Mouse (Mus musculus) limb, embryonic 14.5 days (tissue): ENCODE data around the gene Nit2. TPM values are rescaled to one million over a fixed set of nuclear protein-coding genes. Genes with fewer than 3 reads are reported as not detected.

Experiments
- ATAC-seq: fragments of 200-750 bp; cut with Nextera tagmentation; 2 replicates; pipeline ENCODE4 v1.8.0; 2017; ENCODE audit warnings: low read depth, moderate number of reproducible peaks, moderate TSS enrichment; ENCODE audit not compliant: low FRiP score
- DNase-seq: peaks from one replicate; pipeline ENCODE4 v3.0.0-alpha.2; 2015; ENCODE audit warnings: low spot score
- H3K27ac ChIP-seq: fragments of 300-500 bp; sonication (generic); replicated peaks from 2 replicates; pipeline ENCODE4 v1.5.1; 2014; ENCODE audit warnings: low read depth, mild to moderate bottlenecking, low read length, moderate library complexity, mixed read lengths
- H3K27me3 ChIP-seq: fragments of 300-500 bp; sonication (generic); 2 replicates; pipeline ENCODE4 v1.6.1; 2014; ENCODE audit warnings: low read length, mixed read lengths; ENCODE audit not compliant: control insufficient read depth, insufficient read depth
- H3K36me3 ChIP-seq: fragments of 300-500 bp; sonication (generic); 2 replicates; pipeline ENCODE4 v1.6.1; 2014; ENCODE audit warnings: mild to moderate bottlenecking, low read length, moderate library complexity, mixed read lengths; ENCODE audit not compliant: control insufficient read depth, insufficient read depth
- H3K4me1 ChIP-seq: fragments of 300-500 bp; sonication (generic); 2 replicates; pipeline ENCODE4 v1.6.1; 2014; ENCODE audit warnings: antibody characterized with exemption, low read length, mixed read lengths; ENCODE audit not compliant: control insufficient read depth, insufficient read depth
- H3K4me2 ChIP-seq: fragments of 300-500 bp; sonication (generic); replicated peaks from 2 replicates; pipeline ENCODE4 v1.6.1; 2014; ENCODE audit warnings: low read depth, mild to moderate bottlenecking, low read length, moderate library complexity; ENCODE audit not compliant: severe bottlenecking
- H3K4me3 ChIP-seq: fragments of 300-500 bp; sonication (generic); replicated peaks from 2 replicates; pipeline ENCODE4 v1.5.1; 2014; ENCODE audit warnings: low read length
- H3K9ac ChIP-seq: fragments of 300-500 bp; sonication (generic); 2 replicates; pipeline ENCODE4 v1.6.1; 2014; ENCODE audit warnings: mild to moderate bottlenecking, low read depth, low read length, moderate library complexity; ENCODE audit not compliant: severe bottlenecking
- H3K9me3 ChIP-seq: fragments of 300-500 bp; sonication (generic); 2 replicates; pipeline ENCODE4 v1.6.1; 2016; ENCODE audit warnings: low read length; ENCODE audit not compliant: control insufficient read depth
- POLR2A ChIP-seq: fragments of 200-500 bp; IDR thresholded peaks from 2 replicates; pipeline ENCODE4 v1.8.0; 2012; ENCODE audit warnings: inconsistent platforms, mild to moderate bottlenecking, moderate library complexity, borderline replicate concordance; ENCODE audit not compliant: insufficient read depth, insufficient read length; ENCODE audit errors: extremely low read depth
- WGBS: fragments of 180-500 bp; shearing (Covaris S2); extraction: QIAGEN DNeasy Blood & Tissue Kit; methylation state at CpG from one replicate; pipeline ENCODE4 v1.1.7; 2014; 5-methylcytosine and 5-hydroxymethylcytosine counted together
- polyA plus RNA-seq, 2 experiments: library from polyadenylated mRNA; depleted of rRNA in 1 of 2; stranded (reverse) in 1 of 2; unstranded in 1 of 2; fragments of >200 nt; fragmentation: Nextera tagmentation in 1 of 2; extraction: Ambion mirVana in 1 of 2; gene quantifications; 2 replicates each; pipeline versions ENCODE4 v1.2.1 to v1.2.3; 2012 to 2014

Gene Nit2
- polyA plus RNA-seq, 2 experiments, result 46.4 to 83.0 TPM

DNA sequence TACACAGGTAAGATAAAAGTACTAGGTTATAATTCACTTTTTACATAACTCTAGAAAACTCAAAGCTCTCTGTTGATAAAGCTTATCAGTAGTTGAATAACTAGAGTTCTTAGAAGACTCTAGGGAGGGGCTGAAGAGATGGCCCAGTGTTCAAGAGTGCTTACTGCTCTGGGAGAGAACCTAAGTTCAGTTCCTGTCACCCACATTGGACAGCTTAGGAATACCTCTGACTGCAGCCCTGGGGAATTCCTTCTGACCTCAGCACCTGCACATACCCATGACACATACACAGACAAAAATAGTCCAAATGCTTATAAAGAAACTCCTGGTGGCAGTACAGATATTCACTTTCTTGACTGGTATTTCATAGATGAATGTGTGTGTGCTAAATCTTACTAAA is 11.2 kb downstream of the Nit2 start:
- no peak overlapping the region for H3K9ac ChIP-seq
- H3K4me1 ChIP-seq, result no peaks in the 10 kb centered on the region
- H3K36me3 ChIP-seq, result peaks cover 72% of the 10 kb centered on the region
- DNase-seq (no peak), ATAC-seq (no peak)
- no peaks in the 10 kb centered on the region for H3K27me3 ChIP-seq
- H3K27ac ChIP-seq, result no peak overlapping the region
- no peaks in the 10 kb centered on the region for H3K9me3 ChIP-seq
- H3K4me2 ChIP-seq, result no peak overlapping the region
- H3K4me3 ChIP-seq, result no peak overlapping the region
- no peak for TF ChIP-seq POLR2A

GRCm38 (mm10) chr16:57151437-57151836 is 15.7 kb downstream of the Nit2 start:
- H3K4me2 ChIP-seq, result no peak overlapping the region
- no peaks in the 10 kb centered on the region for H3K9me3 ChIP-seq
- no peak overlapping the region for H3K4me3 ChIP-seq
- WGBS, result 97% methylated on average over 4 of the region's 4 CpGs
- H3K4me1 ChIP-seq, result no peaks in the 10 kb centered on the region
- no peak overlapping the region for H3K27ac ChIP-seq
- no peak overlapping the region for H3K9ac ChIP-seq
- TF ChIP-seq POLR2A, result no peak
- H3K36me3 ChIP-seq, result peaks cover 74% of the 10 kb centered on the region
- no peaks in the 10 kb centered on the region for H3K27me3 ChIP-seq
- DNase-seq (no peak), ATAC-seq (no peak)

GRCm38 (mm10) chr16:57144741-57145140 is 22.4 kb downstream of the Nit2 start:
- no peaks in the 10 kb centered on the region for H3K4me1 ChIP-seq
- H3K27ac ChIP-seq, result no peak overlapping the region
- ATAC-seq, result no peak

GRCm38 (mm10) chr16:57133611-57134010 is 33.5 kb downstream of the Nit2 start:
- 91% methylated on average over 6 of the region's 6 CpGs for WGBS
- peaks cover 4% of the 10 kb centered on the region; the same call in 1 of the 2 replicates for H3K4me1 ChIP-seq
- H3K4me2 ChIP-seq, result no peak overlapping the region
- no peaks in the 10 kb centered on the region for H3K27me3 ChIP-seq
- no peaks in the 10 kb centered on the region for H3K9me3 ChIP-seq
- ATAC-seq, result no peak
- no peak overlapping the region for H3K27ac ChIP-seq
- H3K9ac ChIP-seq, result no peak overlapping the region
- DNase-seq, result no peak
- no peak for TF ChIP-seq POLR2A
- H3K36me3 ChIP-seq, result peaks cover 38% of the 10 kb centered on the region
- no peak overlapping the region for H3K4me3 ChIP-seq

More at GRCm38 (mm10) chr16:57144741-57145140, 22.4 kb downstream of the Nit2 start:
- Histone ChIP-seq H3K27me3 (no peaks in the 10 kb centered on the region), H3K9ac (no peak overlapping the region), H3K4me3 (no peak overlapping the region), H3K4me2 (no peak overlapping the region), H3K36me3 (peaks cover 59% of the 10 kb centered on the region), H3K9me3 (no peaks in the 10 kb centered on the region)
- no peak for TF ChIP-seq POLR2A
- DNase-seq, result no peak
- WGBS, result 93% methylated on average over 5 of the region's 5 CpGs

DNA sequence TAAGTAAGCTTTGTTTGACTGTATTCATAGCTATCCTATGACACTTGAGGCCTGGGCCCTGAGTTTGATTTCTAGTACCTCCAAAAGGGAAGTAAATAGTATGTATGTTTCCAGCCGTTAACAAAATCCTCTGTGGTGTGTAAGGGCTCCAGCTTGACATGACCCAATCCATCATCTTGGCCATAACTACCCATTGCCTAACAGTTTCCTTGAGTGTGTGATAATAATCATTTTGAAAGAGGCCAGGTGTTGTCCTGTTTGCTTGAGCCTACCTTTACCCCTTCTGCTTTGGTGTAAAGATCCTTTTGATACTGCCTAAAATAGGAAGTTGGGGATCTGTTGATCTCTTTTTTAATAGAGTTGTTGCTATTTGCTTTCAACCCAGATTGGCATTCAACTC is 34.8 kb downstream of the Nit2 start:
- no peak overlapping the region for H3K9ac ChIP-seq
- ATAC-seq (no peak), DNase-seq (no peak)
- H3K36me3 ChIP-seq, result peaks cover 27% of the 10 kb centered on the region
- peaks cover 4% of the 10 kb centered on the region; the same call in 1 of the 2 replicates for H3K4me1 ChIP-seq
- no peaks in the 10 kb centered on the region for H3K27me3 ChIP-seq
- 100% methylated on average over 1 of the region's 1 CpGs for WGBS
- TF ChIP-seq POLR2A, result no peak
- H3K9me3 ChIP-seq, result no peaks in the 10 kb centered on the region
- no peak overlapping the region for H3K27ac ChIP-seq
- H3K4me3 ChIP-seq, result no peak overlapping the region
- H3K4me2 ChIP-seq, result no peak overlapping the region

GRCm38 (mm10) chr16:57131544-57131943 is 35.6 kb downstream of the Nit2 start:
- 74% methylated on average over 4 of the region's 4 CpGs for WGBS
- Histone ChIP-seq H3K4me3 (no peak overlapping the region), H3K9me3 (no peaks in the 10 kb centered on the region), H3K4me1 (peaks cover 4% of the 10 kb centered on the region; the same call in 1 of the 2 replicates), H3K9ac (no peak overlapping the region), H3K36me3 (peaks cover 19% of the 10 kb centered on the region), H3K4me2 (no peak overlapping the region), H3K27ac (no peak overlapping the region), H3K27me3 (no peaks in the 10 kb centered on the region)
- TF ChIP-seq POLR2A, result no peak
- no peak for DNase-seq
- no peak for ATAC-seq
